Mouse (Mus musculus): ENCODE data around the gene Gabrb3. TPM values are rescaled to one million over a fixed set of nuclear protein-coding genes. Genes with fewer than 3 reads are reported as not detected.

Gene Gabrb3
- polyA plus RNA-seq, 1 experiment: 0.27 TPM

- H3K27ac ChIP-seq (ENCODE audit: control insufficient read depth, insufficient read depth, low read depth, low read length, poor library complexity): no peak overlapping the region
- TF ChIP-seq CTCF (IDR thresholded peaks at IDR 0.05; ENCODE audit: control insufficient read depth, insufficient read depth, low read length) (no peak), POLR2A (IDR thresholded peaks at IDR 0.05; ENCODE audit: borderline replicate concordance, control insufficient read depth, low read depth, low read length) (no peak)
- 21% methylated on average over 2 of the region's 2 CpGs for WGBS
- H3K4me3 ChIP-seq (replicated peaks; ENCODE audit: control insufficient read depth, low read depth, low read length): no peak overlapping the region
- H3K4me1 ChIP-seq (ENCODE audit: control insufficient read depth, insufficient read depth, low read length): no peaks in the 10 kb centered on the region
Observed at GRCm38 (mm10) chr7:57787520-57787919, 368.0 kb downstream of the Gabrb3 start.

GRCm38 (mm10) chr7:57803266-57803665, 383.8 kb downstream of the Gabrb3 start:
- no peak overlapping the region for H3K27ac ChIP-seq (ENCODE audit: control insufficient read depth, insufficient read depth, low read depth, low read length, poor library complexity)
- H3K4me1 ChIP-seq (ENCODE audit: control insufficient read depth, insufficient read depth, low read length): no peaks in the 10 kb centered on the region
- no peak overlapping the region for H3K4me3 ChIP-seq (replicated peaks; ENCODE audit: control insufficient read depth, low read depth, low read length)
- TF ChIP-seq POLR2A (IDR thresholded peaks at IDR 0.05; ENCODE audit: borderline replicate concordance, control insufficient read depth, low read depth, low read length): no peak
- no peak for TF ChIP-seq CTCF (IDR thresholded peaks at IDR 0.05; ENCODE audit: control insufficient read depth, insufficient read depth, low read length)
- 73% methylated on average over 1 of the region's 1 CpGs for WGBS

- Histone ChIP-seq H3K4me1 (ENCODE audit: control insufficient read depth, insufficient read depth, low read length) (no peaks in the 10 kb centered on the region), H3K4me3 (replicated peaks; ENCODE audit: control insufficient read depth, low read depth, low read length) (no peak overlapping the region), H3K27ac (ENCODE audit: control insufficient read depth, insufficient read depth, low read depth, low read length, poor library complexity) (no peak overlapping the region)
- no peak for TF ChIP-seq CTCF (IDR thresholded peaks at IDR 0.05; ENCODE audit: control insufficient read depth, insufficient read depth, low read length)
- no peak for TF ChIP-seq POLR2A (IDR thresholded peaks at IDR 0.05; ENCODE audit: borderline replicate concordance, control insufficient read depth, low read depth, low read length)
- WGBS: 50% methylated on average over 1 of the region's 1 CpGs
Observed at GRCm38 (mm10) chr7:57813716-57814115, 394.2 kb downstream of the Gabrb3 start.

GRCm38 (mm10) chr7:57842383-57842896, 422.9 kb downstream of the Gabrb3 start:
- Histone ChIP-seq H3K27ac (ENCODE audit: control insufficient read depth, insufficient read depth, low read depth, low read length, poor library complexity) (no peak overlapping the region), H3K4me3 (replicated peaks; ENCODE audit: control insufficient read depth, low read depth, low read length) (no peak overlapping the region), H3K4me1 (ENCODE audit: control insufficient read depth, insufficient read depth, low read length) (no peaks in the 10 kb centered on the region)
- no peak for TF ChIP-seq POLR2A (IDR thresholded peaks at IDR 0.05; ENCODE audit: borderline replicate concordance, control insufficient read depth, low read depth, low read length)
- no peak for TF ChIP-seq CTCF (IDR thresholded peaks at IDR 0.05; ENCODE audit: control insufficient read depth, insufficient read depth, low read length)
- whole genome bisulfite sequencing: 40% methylated on average over 1 of the region's 1 CpGs

GRCm38 (mm10) chr7:57867951-57868350, 448.5 kb downstream of the Gabrb3 start:
- no peak overlapping the region for H3K4me3 ChIP-seq (replicated peaks; ENCODE audit: control insufficient read depth, low read depth, low read length)
- no peak for TF ChIP-seq POLR2A (IDR thresholded peaks at IDR 0.05; ENCODE audit: borderline replicate concordance, control insufficient read depth, low read depth, low read length)
- no peaks in the 10 kb centered on the region for H3K4me1 ChIP-seq (ENCODE audit: control insufficient read depth, insufficient read depth, low read length)
- H3K27ac ChIP-seq (ENCODE audit: control insufficient read depth, insufficient read depth, low read depth, low read length, poor library complexity): no peak overlapping the region
- 60% methylated on average over 2 of the region's 2 CpGs for WGBS

Other genes starting within 250 kb of the Gabrb3 start
- gene Gabrg3, start 32.5 kb upstream of the Gabrb3 start, polyA plus RNA-seq (2011; ENCODE audit: insufficient read depth, insufficient read length, low replicate concordance, missing spikeins): not detected in 2 replicates
- not detected in 2 replicates for gene Gabra5, start 90.4 kb downstream of the Gabrb3 start, polyA plus RNA-seq (2011; ENCODE audit: insufficient read depth, insufficient read length, low replicate concordance, missing spikeins)